Mouse (Mus musculus): Measurements from ENCODE around the gene Slc10a3. TPM values are rescaled to one million over a fixed set of nuclear protein-coding genes. Genes with fewer than 3 reads are reported as not detected.

The Slc10a3 gene
- total RNA-seq (2014; rRNA removed) (2.8 and 3.2 TPM in 2 replicates), polyA plus RNA-seq (2012; rRNA removed) (6.3 and 8.4 TPM in 2 replicates)

DNA sequence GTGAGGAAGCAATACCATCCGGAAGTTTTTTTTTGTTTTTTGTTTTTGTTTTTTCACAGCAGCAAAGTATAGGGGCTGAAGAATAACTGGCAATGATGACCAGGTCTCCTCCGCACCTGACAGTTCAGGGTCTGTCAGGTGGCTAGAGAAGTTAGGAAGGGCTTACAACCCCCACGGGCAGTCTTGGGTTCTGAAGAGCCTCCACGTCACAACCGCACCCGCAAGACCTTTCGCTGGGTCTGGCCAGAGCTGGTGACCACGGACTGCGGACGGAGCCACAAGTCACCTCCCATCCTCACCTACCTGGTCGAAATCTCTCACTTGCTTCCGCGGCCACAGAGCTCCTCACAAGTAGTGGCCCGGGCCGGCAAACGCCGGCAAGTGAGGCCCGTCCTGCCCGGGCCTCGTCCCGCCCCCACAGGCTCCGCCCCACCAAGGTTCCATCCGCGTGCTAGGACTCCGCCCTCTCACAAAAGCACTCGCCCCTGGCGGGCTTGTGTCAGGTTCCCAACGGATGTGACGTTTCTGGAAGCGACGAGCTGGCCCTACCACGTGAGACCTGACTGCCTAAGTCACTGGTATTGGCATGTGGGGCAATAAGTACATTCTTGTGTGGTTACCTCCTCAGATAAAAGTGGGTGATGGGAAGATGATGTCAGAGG lies at the start of gene Slc10a3, which contains the start of gene Ubl4a:
TSS of gene Slc10a3 (minus strand) at position 462 of the 662 bp plus-strand sequence.
TSS of gene Ubl4a (minus strand) at position 331 of the 662 bp plus-strand sequence.
- peak; percentile 90 for DNase-seq (ENCODE audit: extremely low read depth, low read depth, low spot score)
- Histone ChIP-seq H3K79me2 (ENCODE audit: control insufficient read depth, insufficient read depth, low read length) (no peaks in the 10 kb centered on the region), H3K27ac (replicated peaks; ENCODE audit: insufficient read depth, low read depth, low read length) (peak within 1 kb of the TSS; percentile 29), H3K4me1 (ENCODE audit: control insufficient read depth, insufficient read depth, low read length) (peaks cover 3% of the 10 kb centered on the region; the same call in 1 of the 2 replicates), H3K36me3 (ENCODE audit: control insufficient read depth, insufficient read depth, low read length) (no peaks in the 10 kb centered on the region), H3K27me3 (ENCODE audit: control insufficient read depth, insufficient read depth, low read length) (no peaks in the 10 kb centered on the region), H3K9ac (ENCODE audit: low read depth, low read length) (peak within 1 kb of the TSS; percentile 79), H3K4me3 (ENCODE audit: insufficient read depth, low read depth, low read length) (peak within 1 kb of the TSS; percentile 80)
- TF ChIP-seq POLR2A (IDR thresholded peaks at IDR 0.05; ENCODE audit: extremely low read depth, insufficient read depth, low read length) = peak; percentile 76; the same call in 1 of the 2 replicates
- TF ChIP-seq CTCF (IDR thresholded peaks at IDR 0.05; ENCODE audit: low read depth, low read length) = no peak
- WGBS = 1% methylated on average over 30 of the region's 32 CpGs

DNA sequence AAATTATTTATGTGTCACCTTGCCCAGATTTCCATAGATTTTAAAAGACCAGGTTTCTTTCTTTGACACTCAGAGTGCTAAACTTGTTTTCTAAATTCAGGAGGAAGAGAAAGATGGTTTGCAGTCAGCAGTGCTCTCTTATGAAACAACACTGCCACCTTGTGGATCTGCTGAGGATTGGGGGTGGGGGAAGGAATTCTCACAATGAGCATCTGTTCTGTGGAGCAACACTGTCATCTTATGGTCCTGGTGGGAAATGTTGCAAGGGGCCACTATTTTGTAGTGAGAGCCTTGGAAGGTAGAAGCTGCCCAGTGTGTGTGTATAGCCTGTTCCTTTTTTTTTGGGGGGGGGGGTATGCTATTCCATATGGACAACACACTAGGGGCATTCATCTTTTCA lies 40.2 kb upstream of the Slc10a3 start:
- TF ChIP-seq CTCF (IDR thresholded peaks at IDR 0.05; ENCODE audit: low read depth, low read length) (peak; percentile 60), POLR2A (IDR thresholded peaks at IDR 0.05; ENCODE audit: extremely low read depth, insufficient read depth, low read length) (no peak)
- Histone ChIP-seq H3K36me3 (ENCODE audit: control insufficient read depth, insufficient read depth, low read length) (no peaks in the 10 kb centered on the region), H3K9ac (ENCODE audit: low read depth, low read length) (no peak overlapping the region), H3K4me1 (ENCODE audit: control insufficient read depth, insufficient read depth, low read length) (no peaks in the 10 kb centered on the region), H3K79me2 (ENCODE audit: control insufficient read depth, insufficient read depth, low read length) (no peaks in the 10 kb centered on the region), H3K4me3 (ENCODE audit: insufficient read depth, low read depth, low read length) (no peak overlapping the region), H3K27me3 (ENCODE audit: control insufficient read depth, insufficient read depth, low read length) (no peaks in the 10 kb centered on the region), H3K27ac (replicated peaks; ENCODE audit: insufficient read depth, low read depth, low read length) (no peak overlapping the region)
- DNase-seq (ENCODE audit: extremely low read depth, low read depth, low spot score) = peak; percentile 48

DNA sequence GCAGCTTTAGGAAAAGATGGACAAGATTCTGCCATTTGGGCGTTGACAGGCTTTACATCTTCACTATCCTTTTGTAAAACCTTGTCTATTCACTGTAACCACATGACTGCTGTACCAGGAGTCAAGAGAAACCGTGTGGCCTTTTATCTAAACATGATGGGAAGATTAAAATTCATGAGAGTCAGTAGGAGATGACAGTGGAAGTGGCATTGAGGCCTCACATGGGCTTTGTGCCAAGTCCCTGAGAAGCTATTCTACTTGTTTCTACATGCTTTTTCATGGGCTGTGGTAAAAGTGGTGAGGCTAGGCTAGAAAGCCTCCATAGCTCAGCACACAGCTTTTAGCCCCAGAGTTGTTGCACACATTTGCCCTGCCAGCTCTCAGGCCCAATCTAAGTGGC lies 35.2 kb upstream of the Slc10a3 start:
- H3K4me1 ChIP-seq (ENCODE audit: control insufficient read depth, insufficient read depth, low read length) = no peaks in the 10 kb centered on the region
- no peak for DNase-seq (ENCODE audit: extremely low read depth, low read depth, low spot score)
- no peaks in the 10 kb centered on the region for H3K79me2 ChIP-seq (ENCODE audit: control insufficient read depth, insufficient read depth, low read length)
- H3K27ac ChIP-seq (replicated peaks; ENCODE audit: insufficient read depth, low read depth, low read length) = no peak overlapping the region
- H3K36me3 ChIP-seq (ENCODE audit: control insufficient read depth, insufficient read depth, low read length) = no peaks in the 10 kb centered on the region
- WGBS = 90% methylated on average over 2 of the region's 2 CpGs
- no peak overlapping the region for H3K9ac ChIP-seq (ENCODE audit: low read depth, low read length)
- no peak for TF ChIP-seq POLR2A (IDR thresholded peaks at IDR 0.05; ENCODE audit: extremely low read depth, insufficient read depth, low read length)
- TF ChIP-seq CTCF (IDR thresholded peaks at IDR 0.05; ENCODE audit: low read depth, low read length) = no peak
- H3K27me3 ChIP-seq (ENCODE audit: control insufficient read depth, insufficient read depth, low read length) = no peaks in the 10 kb centered on the region
- H3K4me3 ChIP-seq (ENCODE audit: insufficient read depth, low read depth, low read length) = no peak overlapping the region

DNA sequence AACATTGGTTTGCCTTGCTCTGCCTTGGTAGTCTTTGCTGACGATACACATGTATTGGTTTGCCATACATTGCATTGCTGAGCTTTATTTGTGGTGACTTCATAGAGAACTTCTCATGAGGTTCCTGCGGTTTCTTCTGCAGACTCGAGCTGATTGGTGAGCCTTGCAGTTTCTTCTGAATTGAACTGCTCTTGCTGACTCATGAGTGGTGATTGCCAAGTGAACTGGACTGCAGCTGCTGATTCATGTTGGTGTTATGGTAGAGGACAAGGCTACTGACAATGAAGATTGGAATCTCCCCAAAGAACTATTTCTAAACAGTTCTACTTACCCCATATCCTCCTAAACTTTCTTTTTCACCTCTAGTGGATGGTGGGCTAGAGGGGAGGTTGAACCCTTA lies 27.0 kb upstream of the Slc10a3 start:
- Histone ChIP-seq H3K36me3 (ENCODE audit: control insufficient read depth, insufficient read depth, low read length) (no peaks in the 10 kb centered on the region), H3K4me1 (ENCODE audit: control insufficient read depth, insufficient read depth, low read length) (no peaks in the 10 kb centered on the region), H3K27me3 (ENCODE audit: control insufficient read depth, insufficient read depth, low read length) (no peaks in the 10 kb centered on the region), H3K4me3 (ENCODE audit: insufficient read depth, low read depth, low read length) (no peak overlapping the region), H3K27ac (replicated peaks; ENCODE audit: insufficient read depth, low read depth, low read length) (no peak overlapping the region), H3K9ac (ENCODE audit: low read depth, low read length) (no peak overlapping the region), H3K79me2 (ENCODE audit: control insufficient read depth, insufficient read depth, low read length) (no peaks in the 10 kb centered on the region)
- no peak for TF ChIP-seq CTCF (IDR thresholded peaks at IDR 0.05; ENCODE audit: low read depth, low read length)
- DNase-seq (ENCODE audit: extremely low read depth, low read depth, low spot score) = no peak
- 86% methylated on average over 3 of the region's 3 CpGs for WGBS

DNA sequence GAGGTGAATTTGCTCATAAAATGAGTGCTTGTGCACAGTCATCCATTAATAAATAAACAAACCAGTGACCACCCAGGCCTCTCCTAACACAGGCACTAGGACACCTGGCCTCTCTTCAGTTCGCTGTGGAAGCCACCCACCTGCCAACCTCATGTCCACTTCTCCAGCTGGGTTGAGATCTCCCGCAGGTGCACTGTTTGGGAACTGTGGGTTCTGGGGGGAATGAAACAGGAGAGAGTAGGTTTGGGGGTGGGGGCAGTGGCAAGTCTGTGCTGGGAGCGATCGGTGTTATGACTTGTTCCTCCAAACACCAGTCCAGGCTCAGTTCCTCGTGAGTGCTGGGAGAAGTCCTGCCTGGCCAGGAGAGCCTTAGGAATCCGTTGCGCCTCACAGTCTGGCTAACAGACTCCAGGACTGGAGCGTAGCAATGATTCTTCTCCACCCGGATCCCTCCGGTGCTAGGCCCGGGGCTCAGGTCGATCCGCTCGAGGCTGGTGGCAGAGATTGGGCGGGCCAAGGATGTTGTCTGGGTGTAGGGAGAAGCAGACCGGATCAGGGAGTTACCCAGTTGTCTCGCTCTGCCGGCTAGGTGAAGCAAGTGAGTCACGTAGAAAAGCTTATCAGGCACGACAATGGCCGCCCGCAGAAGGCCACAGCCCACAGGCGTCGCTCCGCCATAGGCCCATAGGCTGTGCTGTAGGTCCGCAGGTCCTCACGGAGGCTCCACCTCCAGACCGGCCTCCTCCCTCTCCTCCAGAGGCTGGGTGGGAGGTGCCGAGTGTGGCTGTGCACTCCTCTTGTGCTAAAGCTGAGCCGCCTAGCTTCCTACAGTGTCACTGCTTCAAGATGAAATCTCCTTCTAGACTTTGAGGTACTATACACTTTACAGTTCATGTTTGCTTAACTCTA lies 19.6 kb upstream of the Slc10a3 start, which contains the start of the genes Fam3a and Ikbkg:
TSS of gene Fam3a (minus strand) at position 738 of the 909 bp plus-strand sequence.
TSS of gene Ikbkg (plus strand) at position 756 of the 909 bp plus-strand sequence.
- under 1% methylated on average over 30 of the region's 30 CpGs for WGBS
- peak within 1 kb of the TSS; percentile 67 for H3K27ac ChIP-seq (replicated peaks; ENCODE audit: insufficient read depth, low read depth, low read length)
- TF ChIP-seq POLR2A (IDR thresholded peaks at IDR 0.05; ENCODE audit: extremely low read depth, insufficient read depth, low read length) (peak; percentile 64), CTCF (IDR thresholded peaks at IDR 0.05; ENCODE audit: low read depth, low read length) (peak; percentile 59)
- no peaks in the 10 kb centered on the region; the same call in none of the 2 replicates for H3K36me3 ChIP-seq (ENCODE audit: control insufficient read depth, insufficient read depth, low read length)
- H3K9ac ChIP-seq (ENCODE audit: low read depth, low read length) = peak within 1 kb of the TSS; percentile 76
- H3K27me3 ChIP-seq (ENCODE audit: control insufficient read depth, insufficient read depth, low read length) = no peaks in the 10 kb centered on the region
- H3K79me2 ChIP-seq (ENCODE audit: control insufficient read depth, insufficient read depth, low read length) = no peaks in the 10 kb centered on the region
- H3K4me1 ChIP-seq (ENCODE audit: control insufficient read depth, insufficient read depth, low read length) = no peaks in the 10 kb centered on the region; the same call in 1 of the 2 replicates
- peak within 1 kb of the TSS; percentile 88 for H3K4me3 ChIP-seq (ENCODE audit: insufficient read depth, low read depth, low read length)
- DNase-seq (ENCODE audit: extremely low read depth, low read depth, low spot score) = peak; percentile 80
